ENCODE assay signal across 30 mouse cellular contexts in genomic region chr9:21198960-21199359, GRCm38 (mm10). TPM values are rescaled to one million over a fixed set of nuclear protein-coding genes. Genes with fewer than 3 reads are reported as not detected.
DNase-seq lines count a peak whose midpoint lies in the region; ATAC-seq and TF ChIP-seq lines count a peak whose summit lies in the region.
"Had no signal": no experiment of that assay in that cellular context is flagged by ENCODE, and none has a peak within 500 bp of the region (broad histone marks: within the 10 kb centered on the region; RNA-seq: fewer than 3 reads in every experiment).

No protein-coding gene starts in this region.

- ATAC-seq in hindbrain, embryonic 14.5 days (ENCODE audit: low FRiP score): no peak
- no peak for ATAC-seq in hindbrain, embryonic 11.5 days (ENCODE audit: low FRiP score)
- ATAC-seq in midbrain, embryonic 16.5 days: no peak
- ATAC-seq in midbrain, embryonic 13.5 days: no peak
- ATAC-seq in midbrain, postnatal 0 days (ENCODE audit: low FRiP score): no peak
- ATAC-seq: activated CD4-positive, CD25-positive, alpha-beta regulatory T cell, adult 4 months; CD4-positive, CD25-positive, alpha-beta regulatory T cell, adult 4 months; intestine, embryonic 15.5 days; lung, postnatal 0 days had no signal

- H3K36me3 ChIP-seq in hindbrain, embryonic 14.5 days (replicated peaks; ENCODE audit: control insufficient read depth, insufficient read depth): peaks cover 14% of the 10 kb centered on the region
- no peaks in the 10 kb centered on the region for H3K36me3 ChIP-seq in hindbrain, embryonic 11.5 days (ENCODE audit: control insufficient read depth, insufficient read depth, low read length)
- H3K36me3 ChIP-seq in midbrain, embryonic 16.5 days (ENCODE audit: control insufficient read depth, insufficient read depth, low read length): peaks cover 18% of the 10 kb centered on the region
- peaks cover 22% of the 10 kb centered on the region for H3K36me3 ChIP-seq in midbrain, embryonic 13.5 days
- peaks cover 34 to 57% of the 10 kb centered on the region in 2 experiments for H3K36me3 ChIP-seq in CH12.LX (replicated peaks in 1 of 2; ENCODE audit: control insufficient read depth in 1 of 2, insufficient read depth in 1 of 2, low read length in 1 of 2)
- H3K36me3 ChIP-seq in midbrain, postnatal 0 days (ENCODE audit: insufficient read depth, low read length): peaks cover 17% of the 10 kb centered on the region
- H3K36me3 ChIP-seq: intestine, embryonic 15.5 days; limb, embryonic 10.5 days; limb, embryonic 15.5 days; liver, embryonic 13.5 days had no signal

- no peaks in the 10 kb centered on the region for H3K27me3 ChIP-seq in hindbrain, embryonic 14.5 days (ENCODE audit: control insufficient read depth, insufficient read depth, low read length)
- H3K27me3 ChIP-seq in hindbrain, embryonic 11.5 days (ENCODE audit: control insufficient read depth, insufficient read depth, low read length): no peaks in the 10 kb centered on the region
- no peaks in the 10 kb centered on the region for H3K27me3 ChIP-seq in midbrain, embryonic 16.5 days (ENCODE audit: control insufficient read depth, insufficient read depth, low read depth, low read length)
- H3K27me3 ChIP-seq in midbrain, embryonic 13.5 days: no peaks in the 10 kb centered on the region
- H3K27me3 ChIP-seq in CH12.LX (replicated peaks): no peaks in the 10 kb centered on the region
- no peaks in the 10 kb centered on the region for H3K27me3 ChIP-seq in midbrain, postnatal 0 days (ENCODE audit: insufficient read depth, low read length)
- H3K27me3 ChIP-seq: forebrain, embryonic 13.5 days; heart, embryonic 12.5 days; intestine, embryonic 15.5 days; limb, embryonic 15.5 days; liver, embryonic 13.5 days; megakaryocyte, embryonic 14.5 days had no signal

- no peaks in the 10 kb centered on the region for H3K9me3 ChIP-seq in hindbrain, embryonic 14.5 days (ENCODE audit: control insufficient read depth, low read length)
- no peaks in the 10 kb centered on the region for H3K9me3 ChIP-seq in hindbrain, embryonic 11.5 days (ENCODE audit: control insufficient read depth, low read length)
- no peaks in the 10 kb centered on the region for H3K9me3 ChIP-seq in midbrain, embryonic 16.5 days (replicated peaks; ENCODE audit: control insufficient read depth, low read length, poor library complexity, severe bottlenecking)
- no peaks in the 10 kb centered on the region for H3K9me3 ChIP-seq in midbrain, embryonic 13.5 days
- H3K9me3 ChIP-seq in CH12.LX (replicated peaks; ENCODE audit: low read length): no peaks in the 10 kb centered on the region
- H3K9me3 ChIP-seq in midbrain, postnatal 0 days (ENCODE audit: low read length): no peaks in the 10 kb centered on the region
- H3K9me3 ChIP-seq: forebrain, embryonic 13.5 days; heart, embryonic 12.5 days; intestine, embryonic 15.5 days; limb, embryonic 10.5 days; limb, embryonic 15.5 days; liver, embryonic 13.5 days; megakaryocyte, embryonic 14.5 days had no signal

- in situ Hi-C loops in CH12.LX (cut with MboI; ENCODE audit: low pct_ligation_motif_present, low pct_unique_long_range_greater_than_20kb, low sequenced_read_pairs): no loop called here

- H3K79me2 ChIP-seq in CH12.LX (replicated peaks; ENCODE audit: control insufficient read depth, extremely low read depth, insufficient read depth, poor library complexity, severe bottlenecking): no peaks in the 10 kb centered on the region

- no peak for TF ChIP-seq RAD21 in CH12.LX (IDR thresholded peaks at IDR 0.05; ENCODE audit: low read depth, low read length)

- H3K4me3 ChIP-seq in hindbrain, embryonic 14.5 days (replicated peaks; ENCODE audit: low read length): no peak overlapping the region
- no peak overlapping the region for H3K4me3 ChIP-seq in hindbrain, embryonic 11.5 days (ENCODE audit: low read depth, low read length)
- H3K4me3 ChIP-seq in midbrain, embryonic 16.5 days (ENCODE audit: low read depth, low read length): no peak overlapping the region
- H3K4me3 ChIP-seq in midbrain, embryonic 13.5 days (replicated peaks): no peak overlapping the region
- H3K4me3 ChIP-seq in CH12.LX (replicated peaks in 1 of 3; ENCODE audit: low read depth in 2 of 3, low read length in 2 of 3, poor library complexity in 1 of 3): no peak overlapping the region
- no peak overlapping the region for H3K4me3 ChIP-seq in midbrain, postnatal 0 days (ENCODE audit: low read depth, low read length)
- H3K4me3 ChIP-seq: heart, embryonic 12.5 days; intestine, embryonic 15.5 days; limb, embryonic 15.5 days; liver, embryonic 13.5 days; megakaryocyte, embryonic 14.5 days had no signal

- peak; percentile 94 for TF ChIP-seq EP300 in CH12.LX (IDR thresholded peaks at IDR 0.05; ENCODE audit: low read length)

- DNase-seq in hindbrain, embryonic 14.5 days (ENCODE audit: low spot score): no peak
- no peak for DNase-seq in hindbrain, embryonic 11.5 days (ENCODE audit: low spot score)
- DNase-seq in CH12.LX (ENCODE audit: extremely low read depth): peak; percentile 48
- DNase-seq in midbrain, postnatal 0 days (ENCODE audit: low spot score): no peak
- DNase-seq in cerebellum, adult 9-11 months: no peak
- DNase-seq in heart, postnatal 10 days: no peak
- DNase-seq: adrenal gland, adult 8-10 months; cerebellum, adult 8-10 months; cerebellum, postnatal 36 days; gastrocnemius, postnatal 36 days; heart, adult 18-20 months; kidney, adult 2 months; kidney, postnatal 36 days; liver, embryonic 13.5 days; lung, adult 18-20 months; lung, postnatal 4 days; right cerebral cortex, adult 18-20 months; spleen, adult 18-20 months; thymus, postnatal 14 days had no signal

- WGBS in hindbrain, embryonic 14.5 days: 80% methylated on average over 3 of the region's 3 CpGs
- WGBS in hindbrain, embryonic 11.5 days: 84% methylated on average over 3 of the region's 3 CpGs
- 81% methylated on average over 3 of the region's 3 CpGs for WGBS in midbrain, embryonic 16.5 days
- 88% methylated on average over 3 of the region's 3 CpGs for WGBS in midbrain, embryonic 13.5 days
- 89% methylated on average over 3 of the region's 3 CpGs for WGBS in midbrain, postnatal 0 days

- dilution Hi-C loops in CH12.LX (cut with MboI; ENCODE audit: extremely low pct_ligation_motif_present, extremely low pct_unique_long_range_greater_than_20kb, low sequenced_read_pairs): no loop called here

- intact Hi-C loops in heart, postnatal 10 days (cut with DNase I): no loop called here

- no peak overlapping the region for H3K9ac ChIP-seq in hindbrain, embryonic 14.5 days
- no peak overlapping the region for H3K9ac ChIP-seq in hindbrain, embryonic 11.5 days (ENCODE audit: low read depth, low read length)
- H3K9ac ChIP-seq in midbrain, embryonic 16.5 days (ENCODE audit: low read depth, low read length): no peak overlapping the region
- H3K9ac ChIP-seq in midbrain, embryonic 13.5 days (replicated peaks): no peak overlapping the region
- no peak overlapping the region for H3K9ac ChIP-seq in CH12.LX (ENCODE audit: insufficient read depth, low read depth)
- H3K9ac ChIP-seq in midbrain, postnatal 0 days (replicated peaks; ENCODE audit: low read length, poor library complexity, severe bottlenecking): no peak overlapping the region
- H3K9ac ChIP-seq: heart, embryonic 12.5 days; intestine, embryonic 15.5 days; limb, embryonic 15.5 days; liver, embryonic 13.5 days had no signal

- TF ChIP-seq POLR2A in CH12.LX (IDR thresholded peaks at IDR 0.05; ENCODE audit: low read depth, low read length): no peak

- H3K27ac ChIP-seq in hindbrain, embryonic 14.5 days: no peak overlapping the region
- H3K27ac ChIP-seq in hindbrain, embryonic 11.5 days (ENCODE audit: low read depth, low read length): no peak overlapping the region
- H3K27ac ChIP-seq in midbrain, embryonic 16.5 days (ENCODE audit: low read length): no peak overlapping the region
- no peak overlapping the region for H3K27ac ChIP-seq in midbrain, embryonic 13.5 days
- no peak overlapping the region for H3K27ac ChIP-seq in CH12.LX (ENCODE audit: insufficient read depth, low read depth)
- peak overlapping the region; percentile 47; the same call in 1 of the 2 replicates for H3K27ac ChIP-seq in midbrain, postnatal 0 days (ENCODE audit: low read depth, low read length)
- H3K27ac ChIP-seq: forebrain, embryonic 13.5 days; intestine, embryonic 15.5 days; limb, embryonic 15.5 days; liver, embryonic 13.5 days had no signal

- peak overlapping the region; percentile 94; the same call in 1 of the 2 replicates for H3K4me2 ChIP-seq in hindbrain, embryonic 14.5 days (replicated peaks)
- H3K4me2 ChIP-seq in hindbrain, embryonic 11.5 days (replicated peaks; ENCODE audit: low read depth, low read length): no peak overlapping the region
- H3K4me2 ChIP-seq in midbrain, embryonic 16.5 days (ENCODE audit: low read length): peak overlapping the region; percentile 91
- H3K4me2 ChIP-seq in midbrain, embryonic 13.5 days (replicated peaks): no peak overlapping the region
- H3K4me2 ChIP-seq in CH12.LX (ENCODE audit: insufficient read depth, low read depth, poor library complexity, severe bottlenecking): no peak overlapping the region
- peak overlapping the region; percentile 82; the same call in 1 of the 2 replicates for H3K4me2 ChIP-seq in midbrain, postnatal 0 days (ENCODE audit: low read depth, low read length, poor library complexity, severe bottlenecking)
- H3K4me2 ChIP-seq: heart, embryonic 12.5 days; intestine, embryonic 15.5 days; limb, embryonic 15.5 days; liver, embryonic 13.5 days had no signal

- peaks cover 17% of the 10 kb centered on the region for H3K4me1 ChIP-seq in hindbrain, embryonic 14.5 days (replicated peaks; ENCODE audit: control insufficient read depth, insufficient read depth, low read length)
- H3K4me1 ChIP-seq in hindbrain, embryonic 11.5 days (replicated peaks; ENCODE audit: control insufficient read depth, insufficient read depth, low read length): peaks cover 13% of the 10 kb centered on the region
- peaks cover 14% of the 10 kb centered on the region for H3K4me1 ChIP-seq in midbrain, embryonic 16.5 days (ENCODE audit: control insufficient read depth, insufficient read depth, low read length)
- peaks cover 33% of the 10 kb centered on the region for H3K4me1 ChIP-seq in midbrain, embryonic 13.5 days (replicated peaks)
- H3K4me1 ChIP-seq in CH12.LX (ENCODE audit: control insufficient read depth in 1 of 2, insufficient read depth in 2 of 2): peaks cover 37 to 87% of the 10 kb centered on the region in 2 experiments
- 0 out of 2 replicates have a peak, but pooled peaks cover 2% of the 10 kb centered on the region for H3K4me1 ChIP-seq in midbrain, postnatal 0 days (ENCODE audit: insufficient read depth, low read length)

- no peak for TF ChIP-seq CTCF in CH12.LX (conservative IDR thresholded peaks at IDR 0.05 in 1 of 2, IDR thresholded peaks at IDR 0.05 in 1 of 2; ENCODE audit: low read depth in 2 of 2, low read length in 2 of 2)
- TF ChIP-seq CTCF in midbrain, postnatal 0 days (IDR thresholded peaks at IDR 0.05): no peak

RNA-seq across cellular contexts. Expression of gene Pde4a, which starts 33.4 kb away (rescaled TPM):
- 28.8 and 35.5 TPM in 2 replicates for polyA plus RNA-seq in hindbrain, embryonic 14.5 days (2014; fragmentation: Nextera tagmentation; extraction: Ambion mirVana)
- polyA plus RNA-seq in hindbrain, embryonic 11.5 days (2014; fragmentation: Nextera tagmentation; extraction: Ambion mirVana): 5.2 and 5.7 TPM in 2 replicates
- 44.2 and 49.3 TPM in 2 replicates for polyA plus RNA-seq in midbrain, embryonic 16.5 days (2015; fragmentation: Nextera tagmentation; extraction: Ambion mirVana)
- 20.1 and 20.2 TPM in 2 replicates for polyA plus RNA-seq in midbrain, embryonic 13.5 days (2015; fragmentation: Nextera tagmentation; extraction: Ambion mirVana)
- total RNA-seq in CH12.LX (2012; rRNA removed): 4.1 and 4.8 TPM in 2 replicates
- total RNA-seq in CH12.LX (2014; rRNA removed): 1.2 and 1.7 TPM in 2 replicates
- 7.2 and 7.6 TPM in 2 replicates for polyA plus RNA-seq in CH12.LX (2012; ENCODE audit: insufficient read length, low read depth)
- 40.7 and 46.5 TPM in 2 replicates for total RNA-seq in midbrain, postnatal 0 days (2014; rRNA removed)
- polyA plus RNA-seq in midbrain, postnatal 0 days (2015; fragmentation: Nextera tagmentation; extraction: Ambion mirVana): 59.8 and 63.8 TPM in 2 replicates
- total RNA-seq in heart, postnatal 10 days (2021): 10 to 100 TPM; 21.3 to 28.2 TPM

RNA-seq across cellular contexts. Expression of gene Keap1, which starts 40.2 kb away (rescaled TPM):
- polyA plus RNA-seq in hindbrain, embryonic 14.5 days (2014; fragmentation: Nextera tagmentation; extraction: Ambion mirVana): 39.3 and 43.6 TPM in 2 replicates
- 23.6 and 23.7 TPM in 2 replicates for polyA plus RNA-seq in hindbrain, embryonic 11.5 days (2014; fragmentation: Nextera tagmentation; extraction: Ambion mirVana)
- 68.0 and 69.9 TPM in 2 replicates for polyA plus RNA-seq in midbrain, embryonic 16.5 days (2015; fragmentation: Nextera tagmentation; extraction: Ambion mirVana)
- 58.6 and 61.9 TPM in 2 replicates for polyA plus RNA-seq in midbrain, embryonic 13.5 days (2015; fragmentation: Nextera tagmentation; extraction: Ambion mirVana)
- total RNA-seq in CH12.LX (2012; rRNA removed) (41.7 and 42.8 TPM in 2 replicates), CH12.LX (2014; rRNA removed) (16.2 and 18.4 TPM in 2 replicates)
- polyA plus RNA-seq in CH12.LX (2012; ENCODE audit: insufficient read length, low read depth): 30.0 and 31.2 TPM in 2 replicates
- 72.5 and 89.7 TPM in 2 replicates for total RNA-seq in midbrain, postnatal 0 days (2014; rRNA removed)
- polyA plus RNA-seq in midbrain, postnatal 0 days (2015; fragmentation: Nextera tagmentation; extraction: Ambion mirVana): 60.6 and 67.7 TPM in 2 replicates
- 10 to 100 TPM; 38.5 to 39.5 TPM for total RNA-seq in heart, postnatal 10 days (2021)

RNA-seq across cellular contexts. Expression of gene Cdc37, which starts 49.2 kb away (rescaled TPM):
- polyA plus RNA-seq in hindbrain, embryonic 14.5 days (2014; fragmentation: Nextera tagmentation; extraction: Ambion mirVana): 192 and 215 TPM in 2 replicates
- polyA plus RNA-seq in hindbrain, embryonic 11.5 days (2014; fragmentation: Nextera tagmentation; extraction: Ambion mirVana): 306 and 307 TPM in 2 replicates
- 199 and 227 TPM in 2 replicates for polyA plus RNA-seq in midbrain, embryonic 16.5 days (2015; fragmentation: Nextera tagmentation; extraction: Ambion mirVana)
- 233 TPM in 2 replicates for polyA plus RNA-seq in midbrain, embryonic 13.5 days (2015; fragmentation: Nextera tagmentation; extraction: Ambion mirVana)
- total RNA-seq in CH12.LX (2012; rRNA removed) (227 and 230 TPM in 2 replicates), CH12.LX (2014; rRNA removed) (84.1 and 87.2 TPM in 2 replicates)
- polyA plus RNA-seq in CH12.LX (2012; ENCODE audit: insufficient read length, low read depth): 447 and 532 TPM in 2 replicates
- 29.0 and 37.7 TPM in 2 replicates for total RNA-seq in midbrain, postnatal 0 days (2014; rRNA removed)
- polyA plus RNA-seq in midbrain, postnatal 0 days (2015; fragmentation: Nextera tagmentation; extraction: Ambion mirVana): 179 and 186 TPM in 2 replicates
- 100 to 1,000 TPM; 167 to 169 TPM for total RNA-seq in heart, postnatal 10 days (2021)

RNA-seq across cellular contexts. Expression of gene S1pr5, which starts 49.3 kb away (rescaled TPM):
- 3.9 and 4.1 TPM in 2 replicates for polyA plus RNA-seq in hindbrain, embryonic 14.5 days (2014; fragmentation: Nextera tagmentation; extraction: Ambion mirVana)
- polyA plus RNA-seq in hindbrain, embryonic 11.5 days (2014; fragmentation: Nextera tagmentation; extraction: Ambion mirVana): 0.59 and 0.73 TPM in 2 replicates
- polyA plus RNA-seq in midbrain, embryonic 16.5 days (2015; fragmentation: Nextera tagmentation; extraction: Ambion mirVana): 3.7 and 4.3 TPM in 2 replicates
- 1.1 and 1.6 TPM in 2 replicates for polyA plus RNA-seq in midbrain, embryonic 13.5 days (2015; fragmentation: Nextera tagmentation; extraction: Ambion mirVana)
- total RNA-seq in CH12.LX (2012; rRNA removed): not detected in 2 replicates
- total RNA-seq in CH12.LX (2014; rRNA removed): not detected in 2 replicates
- not detected in 2 replicates for polyA plus RNA-seq in CH12.LX (2012; ENCODE audit: insufficient read length, low read depth)
- total RNA-seq in midbrain, postnatal 0 days (2014; rRNA removed): 4.2 and 5.2 TPM in 2 replicates
- 2.7 and 2.9 TPM in 2 replicates for polyA plus RNA-seq in midbrain, postnatal 0 days (2015; fragmentation: Nextera tagmentation; extraction: Ambion mirVana)
- under 1 TPM; 0.41 to 0.50 TPM for total RNA-seq in heart, postnatal 10 days (2021)
- polyA plus RNA-seq: intestine, embryonic 15.5 days had no signal

Comparison
In these comparisons a context has a peak if more than half of its experiments do, and no peak if none do; other contexts are left out.
1. H3K4me2 ChIP-seq: peak in hindbrain, embryonic 14.5 days (single experiment), midbrain, embryonic 16.5 days (single experiment) and midbrain, postnatal 0 days (single experiment); none in hindbrain, embryonic 11.5 days (single experiment), midbrain, embryonic 13.5 days (single experiment) and CH12.LX (single experiment).